Mouse (Mus musculus) G1E (cell line): ENCODE results near the gene Arhgap35.

Source experiments
- CTCF ChIP-seq: IDR thresholded peaks from 2 replicates; pipeline ENCODE4 v1.5.1; 2012; ENCODE audit warnings: low read depth, low read length, inconsistent platforms, mixed read lengths
- GATA1 ChIP-seq: IDR thresholded peaks from 2 replicates; pipeline ENCODE4 v1.6.1; 2012; ENCODE audit warnings: borderline replicate concordance, low read length, inconsistent platforms, mixed read lengths
- POLR2AphosphoS5 ChIP-seq: IDR thresholded peaks from 2 replicates; pipeline ENCODE4 v1.6.1; 2012; ENCODE audit warnings: low read depth, low read length, inconsistent platforms; ENCODE audit not compliant: insufficient replicate concordance

- TF ChIP-seq CTCF = no peak
- no peak for TF ChIP-seq GATA1
- TF ChIP-seq POLR2AphosphoS5 = no peak
Observed at GRCm38 (mm10) chr7:16504573-16505225, 110.1 kb downstream of the Arhgap35 start.
